Mouse (Mus musculus) embryo, embryonic 11 days (tissue): ENCODE results near the gene Mrap.

ENCODE experiments used
- DNase-seq: peaks from one replicate; pipeline ENCODE4 v3.0.0-alpha.2; 2015

Mrap gene

DNA sequence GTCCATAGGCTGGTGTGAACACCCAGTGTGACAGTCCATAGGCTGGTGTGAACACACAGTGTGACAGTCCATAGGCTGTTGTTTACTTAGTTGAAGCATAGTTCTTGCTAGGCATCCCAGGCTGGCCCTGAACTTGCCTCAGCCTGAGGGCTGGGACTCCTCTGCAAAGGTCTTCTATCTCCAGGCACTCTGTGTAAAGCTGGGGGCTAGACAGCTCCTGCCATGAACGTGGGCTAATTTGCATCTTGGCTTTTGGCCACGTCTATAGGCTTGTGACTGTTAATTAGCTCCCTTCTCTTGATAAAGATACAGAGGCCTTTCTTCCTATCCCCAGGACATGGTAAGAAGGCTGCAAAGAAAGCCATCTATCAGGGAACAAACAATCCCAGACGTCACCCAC is 21.3 kb downstream of the Mrap start:
- no peak for DNase-seq

DNA sequence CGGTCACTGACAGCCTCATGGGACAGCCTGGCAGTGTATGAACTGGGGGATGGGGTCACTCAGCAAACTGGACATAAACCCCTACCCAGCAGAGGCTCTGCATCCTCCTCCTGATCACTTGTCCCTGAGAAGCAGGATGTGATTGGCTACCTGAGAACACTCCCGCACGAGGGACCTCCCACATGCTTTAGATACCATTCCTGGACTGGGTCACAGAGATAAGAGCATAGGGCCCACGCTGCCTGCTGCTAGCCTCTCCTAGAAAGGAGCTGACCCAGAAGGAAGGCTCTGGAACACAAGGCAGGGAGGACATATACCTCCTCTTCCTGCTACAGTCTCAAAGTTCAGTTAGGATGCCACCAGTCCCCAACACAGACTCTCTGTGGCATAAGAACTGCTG is 22.5 kb downstream of the Mrap start:
- no peak for DNase-seq

DNA sequence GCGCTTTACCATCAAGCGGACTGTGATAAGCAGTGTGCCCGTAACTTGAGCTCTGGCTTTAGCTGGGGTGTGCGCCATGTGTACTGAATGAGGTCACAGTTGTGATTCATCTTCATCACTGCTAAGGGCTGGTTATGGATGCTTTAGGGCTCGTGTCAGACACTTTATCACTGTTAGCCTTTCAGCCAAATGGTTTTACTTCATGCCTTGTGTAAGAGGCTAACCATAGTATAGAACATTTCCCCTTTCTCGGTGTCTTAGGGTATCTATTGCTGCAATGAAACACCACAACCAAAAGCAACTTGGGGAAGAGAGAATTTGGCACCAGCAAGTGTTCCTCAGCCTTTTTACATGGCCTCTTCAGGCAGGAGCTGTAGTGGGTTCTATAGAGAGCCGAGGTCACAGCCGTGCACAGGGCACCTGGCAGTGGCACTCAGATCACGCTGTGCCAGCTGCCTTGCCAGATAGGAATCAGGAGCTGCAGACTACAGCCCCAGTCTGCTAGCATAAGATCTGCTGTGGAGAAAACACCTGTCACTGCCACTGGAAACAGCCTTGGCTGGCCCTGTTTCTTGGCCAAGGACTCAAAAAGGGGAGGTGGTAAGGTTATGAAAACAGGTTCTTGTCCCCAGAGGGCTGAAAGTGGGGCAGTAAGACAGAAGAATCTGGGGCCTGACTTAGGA is 27.3 kb downstream of the Mrap start:
- no peak for DNase-seq

DNA sequence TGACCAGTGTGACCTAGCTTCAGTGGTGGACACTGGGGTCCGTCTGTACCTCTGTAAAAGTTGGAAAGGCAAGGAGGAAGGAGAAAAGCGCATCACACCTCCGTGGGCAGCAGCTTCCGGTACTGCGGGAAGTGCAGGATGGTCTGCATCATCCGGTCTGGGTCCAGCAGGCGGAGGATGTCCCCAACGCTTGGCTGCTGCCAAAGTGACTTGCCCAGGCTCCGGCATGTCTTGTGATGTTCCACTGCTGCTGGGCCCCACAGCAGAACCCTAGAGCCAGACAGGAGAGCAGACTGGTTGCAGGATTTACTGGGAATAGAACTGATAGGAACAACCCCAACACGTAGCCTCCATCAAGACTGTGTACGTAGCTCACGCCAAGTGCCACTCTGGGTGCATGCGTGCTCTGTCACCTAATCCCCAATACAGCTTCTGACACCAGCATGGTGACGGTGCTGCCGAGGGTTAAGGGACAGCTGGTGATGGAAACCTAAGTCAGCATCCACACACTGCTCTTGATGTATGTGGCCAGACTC is 29.0 kb downstream of the Mrap start:
- no peak for DNase-seq

DNA sequence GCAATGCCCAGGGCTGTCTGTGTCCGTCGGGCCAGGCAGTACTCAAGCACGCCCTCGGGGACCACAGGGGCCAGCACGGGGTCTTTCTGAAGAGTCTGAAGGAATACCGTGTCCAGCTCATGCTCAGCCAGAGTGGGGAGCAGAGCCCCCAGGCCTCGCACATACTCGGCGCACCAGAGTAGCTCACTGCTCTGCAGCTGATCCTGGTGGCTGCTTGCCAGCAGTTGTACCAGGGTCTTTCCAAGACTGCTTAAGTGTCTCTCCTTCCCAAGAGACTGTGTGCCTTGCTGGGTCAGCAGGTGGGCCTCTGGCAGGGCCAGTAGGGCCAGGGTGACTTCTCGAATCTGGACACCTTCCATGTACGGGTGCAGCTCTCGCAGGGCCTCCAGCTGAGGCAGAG is 36.2 kb downstream of the Mrap start:
- DNase-seq, result no peak

DNA sequence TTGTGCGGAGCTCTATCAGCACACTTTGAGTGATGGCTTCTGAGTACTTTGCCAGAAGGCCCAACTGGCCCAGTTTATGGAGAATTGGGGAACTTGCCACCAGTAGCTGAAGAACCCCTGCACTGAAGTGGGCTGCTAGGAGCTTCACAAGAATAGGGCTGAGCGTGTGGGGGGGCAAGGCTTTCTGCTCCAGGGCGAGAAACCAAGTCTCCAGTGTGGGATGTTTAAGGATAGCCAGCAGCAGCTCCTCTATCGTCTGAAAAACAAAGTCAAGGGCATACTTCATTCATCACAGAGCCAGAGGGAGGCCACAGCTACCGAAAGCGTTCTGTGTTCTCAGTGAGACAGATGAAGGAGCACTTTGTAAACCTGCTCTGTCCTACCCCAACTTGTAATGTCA is 36.6 kb downstream of the Mrap start:
- DNase-seq, result no peak

DNA sequence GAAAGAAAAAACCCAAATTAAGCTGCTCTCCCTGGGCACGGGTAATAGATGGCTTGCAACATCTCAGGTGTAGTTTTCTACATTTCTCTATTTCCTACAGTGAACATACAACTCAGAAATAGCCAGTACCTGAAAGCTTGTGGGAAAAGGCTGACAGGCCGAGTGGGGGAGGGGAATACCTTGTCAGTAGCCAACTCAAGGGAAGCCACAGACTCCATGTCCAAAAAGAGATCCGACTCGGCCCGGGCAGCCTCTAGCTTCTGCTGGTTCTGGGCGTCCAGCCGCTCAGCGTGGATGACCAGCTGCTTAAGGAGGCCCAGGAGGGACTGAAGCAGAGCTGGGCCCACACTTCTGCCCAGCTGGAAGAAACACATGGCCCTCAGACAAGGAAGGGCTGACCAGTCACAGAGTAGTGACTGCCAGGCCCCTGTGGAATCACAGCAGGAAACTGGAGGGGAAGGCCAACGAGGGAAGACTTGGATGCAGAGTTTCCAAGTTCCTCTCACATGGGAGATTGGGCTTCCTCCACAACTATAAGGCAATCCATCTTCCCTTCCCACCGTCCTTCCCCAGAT is 38.0 kb downstream of the Mrap start:
- no peak for DNase-seq

DNA sequence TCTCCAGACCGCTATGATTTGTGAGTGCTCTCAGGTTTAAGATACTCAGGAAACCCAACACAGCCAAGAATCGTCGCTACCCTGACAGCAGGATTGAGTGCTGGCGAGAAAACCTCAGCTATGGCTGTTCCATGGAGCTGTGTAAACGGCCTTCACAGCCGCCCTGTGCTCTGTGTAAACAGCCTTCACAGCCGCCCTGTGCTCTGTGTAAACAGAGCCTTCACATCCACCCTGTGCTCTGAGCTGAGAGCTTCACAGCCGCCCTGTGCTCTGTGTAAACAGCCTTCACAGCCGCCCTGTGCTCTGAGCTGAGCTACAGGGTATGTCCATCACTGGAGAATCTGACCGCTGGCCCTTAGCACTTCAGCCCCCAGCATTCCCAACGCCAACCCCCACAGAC is 41.8 kb downstream of the Mrap start:
- peak; percentile 31 for DNase-seq

DNA sequence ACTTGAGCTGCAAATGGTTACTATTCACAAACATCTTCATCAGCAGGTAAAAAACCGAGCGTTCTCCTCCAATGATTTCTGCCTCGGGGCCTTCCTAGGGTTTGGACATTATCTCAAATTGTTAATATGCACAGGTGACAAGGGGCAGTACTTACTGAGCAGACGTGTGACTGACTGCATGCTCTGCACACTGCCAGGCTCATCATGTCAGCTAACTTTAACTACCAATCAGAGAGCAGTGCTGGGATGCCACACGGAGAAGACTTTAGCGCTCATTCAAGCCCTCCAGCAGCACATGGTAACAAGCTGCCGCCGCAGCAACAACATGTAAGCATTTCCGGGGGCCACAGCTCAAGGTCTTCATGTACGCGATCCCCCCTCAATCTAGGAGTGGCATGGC is 45.3 kb downstream of the Mrap start:
- no peak for DNase-seq

DNA sequence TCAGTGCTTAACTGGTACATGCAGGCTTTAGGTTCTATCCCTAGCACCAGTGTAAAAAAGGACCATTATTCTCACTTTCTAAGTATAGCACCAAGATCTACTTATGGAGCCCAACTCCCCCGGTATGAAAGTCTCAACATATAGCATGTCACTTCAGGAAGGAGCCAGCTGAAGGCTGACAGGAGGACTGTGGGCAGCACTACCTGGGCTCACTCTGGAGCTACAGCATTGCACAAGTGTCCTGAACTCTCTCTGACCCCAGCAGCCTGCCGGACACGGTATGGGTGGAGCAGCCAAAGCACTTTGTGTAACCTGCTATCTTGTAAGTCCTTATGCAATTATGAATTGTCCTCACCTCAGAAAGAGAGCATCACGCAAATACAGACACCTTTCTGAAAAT is 47.2 kb downstream of the Mrap start:
- no peak for DNase-seq

DNA sequence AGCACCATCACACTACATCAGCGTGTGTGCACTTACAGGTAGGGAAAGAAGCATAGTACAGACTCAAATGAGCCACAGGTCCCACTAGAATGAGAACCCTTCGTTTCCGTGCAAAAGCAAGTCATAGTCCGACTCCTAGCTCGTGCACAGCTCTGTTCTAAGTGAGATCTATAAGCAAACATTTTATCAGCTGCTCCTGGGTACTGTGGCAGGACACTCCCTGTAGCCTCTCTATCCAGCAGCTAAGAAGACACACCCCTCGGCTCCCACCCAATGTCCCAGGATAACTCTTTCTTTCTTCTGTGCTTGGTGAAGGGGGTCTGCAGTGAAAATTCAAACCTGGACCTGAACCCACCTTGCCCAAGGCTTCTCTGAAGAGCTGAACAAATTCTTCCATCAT is 50.6 kb downstream of the Mrap start:
- no peak for DNase-seq

DNA sequence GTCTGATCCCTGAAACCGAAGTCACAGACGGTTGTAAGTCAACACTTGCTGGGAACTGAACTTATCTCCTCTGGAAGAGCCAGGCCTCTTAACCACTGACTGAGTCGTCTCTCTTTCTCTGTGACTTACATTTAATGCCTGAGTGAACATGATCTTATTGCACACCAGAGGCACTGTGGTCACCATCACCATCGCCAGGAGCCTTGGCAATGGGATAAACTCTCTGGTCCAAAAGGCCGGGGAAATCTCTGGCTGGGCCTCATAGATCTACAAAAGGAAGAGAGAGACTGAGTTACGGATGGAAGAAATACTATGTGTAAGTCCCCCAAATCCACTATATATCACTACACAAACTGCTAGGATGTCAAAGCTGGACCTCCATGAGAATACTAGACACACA is 52.9 kb downstream of the Mrap start:
- DNase-seq, result no peak

DNA sequence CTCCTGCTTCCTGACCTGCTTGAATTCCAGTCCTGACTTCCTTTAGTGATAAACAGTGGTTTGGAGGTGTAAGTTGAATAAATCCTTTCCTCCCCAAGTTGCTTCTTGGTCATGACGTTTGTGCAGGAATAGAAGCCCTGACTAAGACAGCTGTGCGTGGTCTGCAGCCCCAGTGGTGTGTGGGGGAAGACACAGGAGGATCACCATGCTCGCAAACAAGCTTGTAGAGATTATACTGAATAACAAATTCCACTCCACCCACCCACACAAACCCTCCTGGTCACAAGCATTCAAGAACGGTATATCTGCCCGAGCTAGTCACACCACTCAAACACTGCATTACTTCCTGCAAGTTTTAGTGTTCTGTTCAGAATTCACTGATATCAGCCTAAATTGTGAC is 54.1 kb downstream of the Mrap start:
- DNase-seq, result no peak

DNA sequence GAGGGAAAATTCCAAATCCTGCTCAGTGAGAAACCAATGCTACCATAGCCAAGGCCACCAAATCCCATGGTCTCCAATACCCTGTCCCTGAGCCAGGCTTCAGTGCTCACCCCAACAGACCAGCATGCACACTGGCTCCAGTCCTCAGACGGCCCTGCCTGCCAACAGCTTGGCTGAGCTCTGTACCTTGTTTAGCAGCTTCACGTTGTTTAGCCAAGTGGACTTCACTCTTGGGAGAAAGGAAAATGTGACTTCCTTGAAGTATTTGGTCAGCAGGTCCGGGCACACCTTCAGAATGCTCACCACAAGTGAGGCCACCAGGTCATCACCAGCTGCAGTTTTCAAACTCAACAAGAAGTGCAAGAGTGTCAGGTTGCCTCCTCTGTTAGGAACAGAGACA is 54.5 kb downstream of the Mrap start:
- no peak for DNase-seq

DNA sequence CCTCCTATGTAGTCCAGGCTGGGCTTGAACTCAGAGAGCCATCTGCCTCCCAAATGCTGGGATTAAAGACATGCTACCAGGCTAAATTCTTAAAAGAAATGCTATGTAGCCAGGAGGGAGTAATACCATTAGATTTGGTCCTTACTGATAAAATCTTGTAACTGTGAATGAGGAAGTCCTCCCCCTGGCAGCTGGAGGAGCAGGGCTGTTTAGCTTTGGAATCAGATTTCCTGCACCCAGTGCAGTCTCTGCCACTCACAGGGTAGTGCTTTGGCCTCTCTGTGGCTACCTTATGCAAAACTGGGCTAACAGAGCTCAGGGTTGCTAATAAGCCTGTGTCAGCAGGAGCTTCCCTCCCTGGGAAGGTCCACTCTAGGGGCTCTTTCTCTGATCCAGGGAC is 56.7 kb downstream of the Mrap start:
- DNase-seq, result no peak

DNA sequence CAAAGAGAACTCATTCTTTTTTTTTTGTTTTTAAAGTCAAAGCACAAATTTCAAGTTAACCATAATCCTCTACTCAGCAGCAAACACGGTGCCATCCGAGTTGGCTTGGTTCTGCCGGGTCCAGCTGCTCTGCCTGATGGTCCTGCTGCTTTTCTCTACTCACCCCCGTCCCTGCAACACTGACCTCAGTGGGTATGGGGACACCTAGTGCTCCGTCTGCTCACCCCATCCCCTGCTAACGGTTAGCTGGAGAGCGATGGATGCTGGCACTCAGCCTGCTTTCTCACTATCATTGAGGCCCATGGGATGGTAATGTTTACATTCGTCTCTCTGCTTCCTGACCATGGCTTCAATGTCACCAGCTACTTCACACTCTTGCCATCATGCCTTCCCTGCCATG is 60.4 kb downstream of the Mrap start:
- DNase-seq, result no peak

DNA sequence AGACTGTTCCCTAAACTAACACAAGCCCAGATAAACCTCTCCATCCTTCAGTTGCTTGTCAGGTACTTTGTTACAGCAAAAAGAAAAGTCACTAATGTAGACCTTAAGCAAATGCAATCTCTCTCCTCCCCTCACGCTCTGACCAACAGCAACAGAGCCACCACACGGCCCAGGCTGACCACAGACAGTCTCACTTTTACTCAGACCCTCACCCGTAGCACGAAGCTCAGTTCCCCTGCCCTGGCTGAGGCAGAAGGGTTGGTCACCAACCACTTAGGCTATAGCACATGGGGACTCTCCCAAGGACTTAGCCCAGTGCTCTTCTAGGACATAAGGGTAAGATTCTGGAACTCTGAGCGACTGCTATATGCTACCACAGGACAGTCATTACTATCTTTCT is 60.8 kb downstream of the Mrap start:
- DNase-seq, result no peak
